Mouse (Mus musculus) embryo, embryonic 11 days (tissue): Measurements from ENCODE around the gene Akt2.

Experiments used
- DNase-seq: peaks from one replicate; pipeline ENCODE4 v3.0.0-alpha.2; 2015

Akt2 gene

DNA sequence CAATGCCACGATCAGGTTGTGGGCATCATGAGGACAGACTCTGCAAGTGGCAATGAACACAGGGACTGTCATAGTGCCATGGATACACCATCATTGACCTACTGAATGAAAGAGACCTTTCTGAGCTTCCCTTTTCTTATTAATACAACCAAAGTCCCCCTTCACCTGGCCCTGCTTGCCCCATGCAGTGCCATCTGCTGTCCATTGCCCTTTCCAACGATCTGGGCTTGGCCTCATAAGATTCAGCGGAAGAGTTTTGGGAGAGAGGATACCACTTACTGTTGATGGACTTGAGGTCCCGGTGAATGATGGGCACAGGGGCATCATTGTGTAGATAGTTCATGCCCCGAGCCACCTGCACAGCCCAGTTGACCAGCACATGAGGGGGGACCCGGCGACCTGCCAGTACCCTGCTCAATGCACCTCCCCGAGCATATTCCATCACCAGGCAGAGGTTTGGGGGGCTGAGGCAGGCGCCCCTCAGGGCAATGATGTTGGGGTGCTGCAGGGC lies 81.8 kb downstream of the Akt2 start:
- no peak for DNase-seq

DNA sequence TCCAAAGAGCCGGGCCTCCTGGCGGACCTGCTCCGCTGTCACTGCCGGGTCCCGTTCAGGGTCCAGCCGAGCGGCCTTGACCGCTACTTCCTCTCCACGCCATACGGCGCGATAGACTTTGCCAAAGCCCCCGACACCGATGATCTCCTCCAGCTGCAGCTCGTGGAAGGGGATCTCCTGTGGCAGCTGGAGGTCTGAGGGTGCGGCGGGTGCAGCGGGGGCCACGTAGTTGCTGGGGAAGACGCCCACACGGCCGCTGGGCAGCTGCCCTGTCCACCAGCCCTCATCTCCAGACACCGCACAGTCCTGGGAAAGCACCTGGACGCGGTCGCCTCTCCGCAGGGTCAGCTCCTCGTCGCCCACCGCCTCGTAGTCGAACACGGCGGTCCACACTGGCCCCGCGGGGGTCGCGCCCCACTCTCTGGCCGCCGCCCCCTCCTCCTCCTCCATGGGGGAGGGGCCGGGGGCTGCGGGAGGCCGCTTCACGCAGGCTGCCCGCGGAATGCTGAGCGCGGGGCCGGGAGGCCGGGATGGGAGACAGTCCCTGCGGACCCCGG lies 82.3 kb downstream of the Akt2 start:
- DNase-seq: peak; percentile 42

DNA sequence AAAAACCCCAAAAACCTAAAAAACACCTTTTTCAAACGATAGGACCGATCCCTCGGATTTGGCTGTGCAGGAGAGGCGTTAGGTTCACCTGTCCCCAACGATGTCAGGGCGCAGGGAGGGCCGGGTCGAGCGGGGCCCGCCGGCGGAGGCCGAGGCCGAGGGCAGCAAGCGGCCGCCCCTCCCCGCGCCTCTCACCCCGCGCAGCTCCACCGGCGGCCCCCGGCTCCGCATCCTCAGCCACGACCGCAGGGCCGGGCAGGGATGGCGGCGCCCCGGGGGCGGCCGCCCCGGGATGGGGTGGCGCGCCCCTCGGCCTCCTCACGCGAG lies 82.8 kb downstream of the Akt2 start:
- no peak for DNase-seq

DNA sequence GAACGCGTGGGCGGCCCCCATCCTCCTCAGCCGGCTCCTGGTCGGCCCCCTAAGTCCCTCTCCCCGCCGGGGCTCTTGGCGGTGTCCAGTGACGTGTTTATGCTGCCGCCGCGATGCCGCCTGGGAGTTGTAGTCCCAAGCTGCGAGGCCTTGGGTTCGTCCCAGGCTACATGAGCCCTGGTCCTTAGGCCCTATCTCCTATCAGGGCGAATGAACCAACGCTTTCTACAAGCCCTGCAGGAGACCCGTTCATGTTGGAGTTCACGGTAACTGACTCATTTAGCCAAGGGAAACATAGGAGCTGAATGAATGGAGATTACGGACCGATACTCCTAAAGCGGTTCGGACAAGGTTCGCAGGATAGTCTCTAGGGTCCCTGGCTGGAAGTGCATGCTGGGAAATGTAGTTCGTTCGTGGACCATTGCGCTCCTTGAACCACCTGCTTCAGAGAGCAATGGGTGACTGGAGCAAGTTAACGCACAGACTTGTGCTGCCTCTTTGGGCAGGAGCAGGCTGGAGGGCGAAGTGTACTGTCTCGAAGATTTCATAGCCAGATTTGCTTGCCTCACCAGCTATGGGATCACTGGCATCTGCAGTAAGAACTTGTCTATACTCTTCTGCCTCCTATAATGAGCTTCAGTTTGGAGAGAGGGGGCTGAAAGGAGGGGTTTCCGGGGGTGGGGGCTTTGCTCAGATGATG lies 83.3 kb downstream of the Akt2 start, which contains the start of gene Map3k10:
Gene Map3k10 (minus strand): TSS at position 77 of the 700 bp plus-strand sequence.
- DNase-seq: peak; percentile 96

DNA sequence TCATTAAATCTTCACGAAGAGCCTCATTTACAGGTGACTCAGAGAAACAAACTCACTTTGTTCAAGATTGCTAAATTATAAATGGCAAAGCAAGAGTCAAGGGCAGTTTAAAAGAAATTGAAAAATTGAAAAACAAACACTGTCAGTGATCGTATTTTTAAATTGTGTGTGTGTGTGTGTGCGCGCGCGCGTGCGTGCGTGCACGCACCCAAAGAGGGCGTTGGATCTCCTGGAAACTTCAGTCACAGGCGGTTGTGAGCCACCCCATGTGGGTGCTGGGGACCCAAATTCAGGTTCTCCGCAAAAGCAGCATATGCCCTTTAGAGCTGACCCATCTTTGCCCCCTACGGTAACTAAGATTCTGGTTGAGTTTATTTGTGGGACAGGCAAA lies 83.9 kb downstream of the Akt2 start:
- DNase-seq: no peak

DNA sequence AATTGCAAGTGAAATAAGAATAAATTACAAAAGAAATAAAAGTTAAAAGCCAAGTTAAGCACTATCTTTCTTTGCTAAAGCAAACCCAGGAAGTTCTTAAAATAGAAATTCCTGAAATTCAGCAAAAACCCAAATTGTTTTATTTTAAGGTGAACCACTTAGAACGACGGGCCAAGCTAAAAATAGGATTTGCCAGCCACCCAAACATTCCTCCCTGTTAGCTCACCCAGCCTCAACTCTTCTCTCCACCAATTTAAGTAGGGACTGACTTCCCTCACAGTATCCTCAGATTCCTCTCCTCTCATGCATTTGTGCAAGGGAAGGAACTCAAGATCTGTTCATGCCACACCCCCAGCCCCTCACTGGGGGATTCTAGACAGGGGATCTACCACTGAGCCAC lies 91.9 kb downstream of the Akt2 start:
- no peak for DNase-seq

DNA sequence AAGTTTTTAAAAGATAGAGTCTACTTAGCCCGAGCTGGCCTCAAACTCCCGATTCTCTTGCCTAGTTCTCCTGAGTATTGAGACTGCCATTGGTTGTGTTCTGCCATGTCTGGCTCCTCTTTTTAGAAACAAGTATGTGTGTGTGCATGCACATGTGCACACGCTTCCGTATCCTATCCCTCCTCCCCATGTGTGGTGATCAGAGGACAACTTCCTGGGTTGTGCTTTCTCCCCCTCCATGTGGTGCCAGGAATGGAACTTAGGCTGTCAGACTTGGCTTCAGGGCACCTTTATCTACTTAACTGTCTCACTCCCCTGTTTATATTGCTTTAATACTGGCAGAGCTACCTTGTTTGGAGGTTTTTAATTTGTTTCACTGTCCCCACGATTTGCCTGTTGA lies 93.9 kb downstream of the Akt2 start:
- no peak for DNase-seq

DNA sequence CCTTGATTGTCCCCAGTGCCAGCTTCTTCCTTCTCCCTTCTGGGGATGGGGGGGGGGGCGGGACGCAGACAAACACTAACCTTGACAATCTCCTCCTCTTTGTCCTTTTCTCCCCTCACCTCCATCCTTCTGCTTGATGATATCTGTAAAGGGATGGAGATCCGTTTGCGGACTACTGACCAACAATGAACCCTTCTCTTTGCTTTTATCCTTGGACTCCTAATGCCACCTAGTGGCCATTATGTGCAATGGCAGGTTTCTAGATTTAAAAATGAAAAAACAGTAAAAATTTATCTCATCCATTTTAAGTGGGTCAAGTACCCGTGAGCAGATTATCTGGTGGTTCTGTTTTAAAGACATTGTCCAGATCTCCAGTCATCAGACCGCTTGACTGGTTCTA lies 94.3 kb downstream of the Akt2 start:
- peak; percentile 62 for DNase-seq

DNA sequence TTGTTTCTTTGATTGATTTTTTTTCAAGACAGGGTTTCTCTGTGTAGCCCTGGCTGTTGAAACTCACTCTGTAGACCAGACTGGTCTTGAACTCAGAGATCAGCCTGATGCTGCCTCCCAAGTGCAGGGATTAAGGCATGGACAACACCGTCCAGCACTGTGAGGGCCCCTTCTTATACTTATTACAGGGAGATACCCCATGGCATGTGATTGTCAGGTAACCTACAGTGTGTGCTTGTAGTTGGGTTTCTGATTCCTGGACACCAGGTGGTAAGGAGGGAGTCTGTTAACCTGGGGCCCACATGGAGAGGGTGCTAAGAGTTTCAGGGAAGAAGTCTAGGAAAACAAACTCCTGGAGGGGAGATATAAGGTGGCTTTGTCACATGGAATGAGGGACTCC lies 95.7 kb downstream of the Akt2 start:
- DNase-seq: no peak

DNA sequence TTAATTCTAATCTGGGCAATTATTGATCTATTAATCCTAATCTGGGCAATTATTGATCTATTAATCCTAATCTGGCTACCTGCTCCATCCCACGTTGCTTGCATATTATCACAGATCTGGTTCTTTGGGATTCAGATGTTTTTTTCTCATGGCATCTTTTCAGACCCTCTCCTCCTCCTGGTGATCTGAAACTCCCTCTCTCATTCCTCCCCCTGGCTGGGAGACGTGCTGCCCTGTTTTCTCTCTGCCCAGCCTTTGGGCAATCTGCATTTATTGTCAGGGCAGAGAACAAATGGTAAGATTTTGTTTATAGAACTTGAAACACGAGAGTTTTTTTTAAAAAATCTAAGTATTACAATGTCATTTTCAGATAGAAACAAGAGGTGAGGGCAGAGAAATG lies 96.5 kb downstream of the Akt2 start:
- DNase-seq: no peak

DNA sequence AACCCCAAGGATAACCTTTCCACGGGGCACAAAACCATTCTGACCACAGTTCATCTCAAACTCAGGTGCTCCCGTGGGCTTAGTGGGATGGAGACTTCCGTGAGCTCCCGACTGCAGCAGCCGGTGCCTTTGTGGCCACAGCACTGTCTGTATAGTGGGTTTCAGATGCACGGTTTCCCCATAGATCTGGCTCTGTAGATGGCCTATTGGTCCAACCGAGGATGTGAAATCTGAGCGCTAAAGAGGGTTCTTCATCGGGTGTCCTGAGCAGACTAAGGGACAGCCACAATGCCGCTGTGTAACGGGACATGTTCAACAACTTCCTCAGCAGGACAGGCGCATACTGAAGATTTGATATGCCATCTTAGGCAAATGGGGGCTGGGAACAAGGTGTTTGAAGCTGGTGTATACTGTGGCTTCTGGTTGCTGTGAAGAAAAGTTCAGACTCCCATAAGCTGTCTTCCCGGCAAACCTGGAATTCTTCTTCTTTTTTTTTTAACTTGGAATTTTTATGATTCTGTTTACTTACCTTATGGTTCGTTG lies 97.0 kb downstream of the Akt2 start:
- DNase-seq: peak; percentile 15

DNA sequence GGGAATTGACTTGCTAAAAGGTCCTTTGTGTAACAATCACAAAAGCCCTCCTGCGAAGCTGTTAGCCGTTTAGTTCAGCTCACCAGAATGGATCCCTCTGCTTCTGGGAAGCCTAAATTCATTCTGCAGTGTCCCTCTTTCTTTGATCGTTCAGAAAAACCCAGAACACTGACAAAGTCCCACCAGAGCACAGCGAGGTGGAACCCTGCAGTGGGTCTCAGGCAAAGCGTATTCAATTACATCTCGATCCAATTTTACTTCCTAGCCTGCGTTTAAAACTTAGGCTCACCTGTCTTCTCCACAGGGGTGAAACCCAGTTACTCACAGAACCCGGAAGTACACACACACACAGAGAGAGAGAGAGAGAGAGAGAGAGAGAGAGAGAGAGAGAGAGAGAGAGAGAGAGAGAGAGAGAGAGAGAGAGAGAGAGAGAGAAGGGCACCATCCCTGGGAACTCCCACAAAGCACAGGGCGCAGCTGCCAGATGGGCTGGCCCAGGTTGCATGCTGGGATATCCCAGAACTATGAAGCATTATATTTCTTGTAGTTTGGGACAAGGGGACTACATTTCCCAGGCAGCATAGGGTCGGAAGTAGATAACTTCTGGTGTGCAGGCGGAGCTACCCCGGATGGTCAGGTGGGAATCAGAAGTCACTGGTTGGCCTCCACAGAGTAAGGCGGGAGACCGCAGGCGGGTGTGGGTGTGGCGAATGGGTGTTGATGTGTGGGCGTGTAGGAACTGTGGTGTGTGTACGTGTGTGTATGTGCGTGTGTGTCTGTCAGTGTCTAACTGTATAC lies 97.7 kb downstream of the Akt2 start, which contains the start of gene Zfp607b:
Gene Zfp607b (plus strand): TSS at position 526 of the 798 bp plus-strand sequence.
- DNase-seq: peak; percentile 94
